Mouse (Mus musculus): ENCODE measurements at regions not wholly inside any gene's neighbourhood (a gene's known extent, or its start where the extent isn't known, plus 50 kb on each side); places are given as distances from the start of the nearest gene placed in this dataset.

- H3K4me3 ChIP-seq: peak overlapping the region; percentile 20
- H3K27ac ChIP-seq (replicated peaks): no peak overlapping the region
- peaks cover 12% of the 10 kb centered on the region for H3K4me1 ChIP-seq (replicated peaks)
- H3K4me2 ChIP-seq: peak overlapping the region; percentile 54
- H3K9me3 ChIP-seq: no peaks in the 10 kb centered on the region
- no peaks in the 10 kb centered on the region for H3K27me3 ChIP-seq
- WGBS: 11% methylated on average over 6 of the region's 6 CpGs
- no peaks in the 10 kb centered on the region for H3K36me3 ChIP-seq
- ATAC-seq (ENCODE audit: low read depth): peak; percentile 50; the same call in 1 of the 2 replicates
- H3K9ac ChIP-seq: peak overlapping the region; percentile 54
Observed at GRCm38 (mm10) chr12:25703023-25703400, 606.1 kb upstream of the Id2 start.

GRCm38 (mm10) chr12:25702176-25703022, 605.5 kb upstream of the Id2 start:
- H3K27me3 ChIP-seq: no peaks in the 10 kb centered on the region
- H3K27ac ChIP-seq (replicated peaks): 0 out of 2 replicates have a peak overlapping the region, but pooled peaks have one; percentile 0
- 13% methylated on average over 21 of the region's 21 CpGs for WGBS
- ATAC-seq (ENCODE audit: low read depth): peak; percentile 63; the same call in 1 of the 2 replicates
- H3K36me3 ChIP-seq: no peaks in the 10 kb centered on the region
- H3K9ac ChIP-seq: peak overlapping the region; percentile 54
- H3K9me3 ChIP-seq: no peaks in the 10 kb centered on the region
- H3K4me1 ChIP-seq (replicated peaks): peaks cover 12% of the 10 kb centered on the region
- peak overlapping the region; percentile 54 for H3K4me2 ChIP-seq
- peak overlapping the region; percentile 20 for H3K4me3 ChIP-seq

GRCm38 (mm10) chr12:25687063-25687462, 590.1 kb upstream of the Id2 start:
- no peaks in the 10 kb centered on the region for H3K4me1 ChIP-seq (replicated peaks)
- no peak overlapping the region for H3K4me2 ChIP-seq
- H3K4me3 ChIP-seq: no peak overlapping the region
- no peaks in the 10 kb centered on the region for H3K36me3 ChIP-seq
- H3K27me3 ChIP-seq: no peaks in the 10 kb centered on the region
- no peak for ATAC-seq (ENCODE audit: low read depth)
- no peak overlapping the region for H3K9ac ChIP-seq
- no peaks in the 10 kb centered on the region for H3K9me3 ChIP-seq
- no peak overlapping the region for H3K27ac ChIP-seq (replicated peaks)

- Histone ChIP-seq H3K4me2 (no peak overlapping the region), H3K27ac (replicated peaks) (no peak overlapping the region), H3K36me3 (no peaks in the 10 kb centered on the region), H3K4me1 (replicated peaks) (no peaks in the 10 kb centered on the region), H3K9ac (no peak overlapping the region), H3K4me3 (no peak overlapping the region), H3K27me3 (no peaks in the 10 kb centered on the region), H3K9me3 (no peaks in the 10 kb centered on the region)
- WGBS: 90% methylated on average over 11 of the region's 11 CpGs
- no peak for ATAC-seq (ENCODE audit: low read depth)
Observed at GRCm38 (mm10) chr12:25676631-25677030, 579.7 kb upstream of the Id2 start.

GRCm38 (mm10) chr12:25668336-25668735, 571.4 kb upstream of the Id2 start:
- Histone ChIP-seq H3K27me3 (no peaks in the 10 kb centered on the region), H3K27ac (replicated peaks) (no peak overlapping the region), H3K9me3 (no peaks in the 10 kb centered on the region), H3K4me2 (no peak overlapping the region), H3K36me3 (no peaks in the 10 kb centered on the region), H3K4me3 (no peak overlapping the region), H3K9ac (no peak overlapping the region), H3K4me1 (replicated peaks) (no peaks in the 10 kb centered on the region; the same call in 1 of the 2 replicates)
- ATAC-seq (ENCODE audit: low read depth): no peak
- 91% methylated on average over 11 of the region's 11 CpGs for WGBS

GRCm38 (mm10) chr12:25654456-25654855, 557.5 kb upstream of the Id2 start:
- Histone ChIP-seq H3K9ac (no peak overlapping the region), H3K4me1 (replicated peaks) (no peaks in the 10 kb centered on the region), H3K27ac (replicated peaks) (no peak overlapping the region), H3K4me3 (no peak overlapping the region), H3K9me3 (no peaks in the 10 kb centered on the region), H3K4me2 (no peak overlapping the region), H3K36me3 (no peaks in the 10 kb centered on the region), H3K27me3 (no peaks in the 10 kb centered on the region)
- 94% methylated on average over 5 of the region's 5 CpGs for WGBS
- no peak for ATAC-seq (ENCODE audit: low read depth)

GRCm38 (mm10) chr12:25650237-25650636, 553.3 kb upstream of the Id2 start:
- Histone ChIP-seq H3K9me3 (no peaks in the 10 kb centered on the region), H3K27ac (replicated peaks) (no peak overlapping the region), H3K27me3 (no peaks in the 10 kb centered on the region), H3K36me3 (no peaks in the 10 kb centered on the region), H3K4me3 (no peak overlapping the region), H3K9ac (no peak overlapping the region), H3K4me1 (replicated peaks) (no peaks in the 10 kb centered on the region), H3K4me2 (no peak overlapping the region)
- ATAC-seq (ENCODE audit: low read depth): no peak
- 81% methylated on average over 3 of the region's 3 CpGs for WGBS

GRCm38 (mm10) chr12:25628081-25628480, 531.1 kb upstream of the Id2 start:
- H3K9ac ChIP-seq: no peak overlapping the region
- H3K27me3 ChIP-seq: no peaks in the 10 kb centered on the region
- H3K27ac ChIP-seq (replicated peaks): no peak overlapping the region
- no peaks in the 10 kb centered on the region for H3K36me3 ChIP-seq
- ATAC-seq (ENCODE audit: low read depth): no peak
- no peaks in the 10 kb centered on the region for H3K9me3 ChIP-seq
- H3K4me3 ChIP-seq: no peak overlapping the region
- H3K4me1 ChIP-seq (replicated peaks): no peaks in the 10 kb centered on the region
- no peak overlapping the region for H3K4me2 ChIP-seq

- Histone ChIP-seq H3K27ac (replicated peaks) (no peak overlapping the region), H3K4me1 (replicated peaks) (no peaks in the 10 kb centered on the region), H3K9ac (no peak overlapping the region), H3K4me3 (no peak overlapping the region), H3K27me3 (no peaks in the 10 kb centered on the region), H3K4me2 (no peak overlapping the region), H3K36me3 (no peaks in the 10 kb centered on the region), H3K9me3 (no peaks in the 10 kb centered on the region)
- ATAC-seq (ENCODE audit: low read depth): no peak
- WGBS: 87% methylated on average over 1 of the region's 1 CpGs
Observed at GRCm38 (mm10) chr12:25625858-25626257, 528.9 kb upstream of the Id2 start.

GRCm38 (mm10) chr12:25623449-25623848, 526.5 kb upstream of the Id2 start:
- Histone ChIP-seq H3K27me3 (no peaks in the 10 kb centered on the region), H3K27ac (replicated peaks) (no peak overlapping the region), H3K4me1 (replicated peaks) (no peaks in the 10 kb centered on the region), H3K36me3 (no peaks in the 10 kb centered on the region), H3K4me2 (no peak overlapping the region), H3K4me3 (no peak overlapping the region), H3K9ac (no peak overlapping the region), H3K9me3 (no peaks in the 10 kb centered on the region)
- 92% methylated on average over 2 of the region's 2 CpGs for WGBS
- ATAC-seq (ENCODE audit: low read depth): no peak

GRCm38 (mm10) chr12:25621142-25621541, 524.2 kb upstream of the Id2 start:
- WGBS: 86% methylated on average over 2 of the region's 2 CpGs

GRCm38 (mm10) chr12:25617521-25617920, 520.6 kb upstream of the Id2 start:
- H3K27ac ChIP-seq (replicated peaks): no peak overlapping the region
- no peak overlapping the region for H3K4me3 ChIP-seq
- no peak overlapping the region for H3K4me2 ChIP-seq
- 51% methylated on average over 5 of the region's 5 CpGs for WGBS
- H3K27me3 ChIP-seq: no peaks in the 10 kb centered on the region
- H3K9me3 ChIP-seq: no peaks in the 10 kb centered on the region
- ATAC-seq (ENCODE audit: low read depth): no peak
- H3K4me1 ChIP-seq (replicated peaks): 0 out of 2 replicates have a peak, but pooled peaks cover 4% of the 10 kb centered on the region
- H3K9ac ChIP-seq: no peak overlapping the region
- no peaks in the 10 kb centered on the region for H3K36me3 ChIP-seq

More at GRCm38 (mm10) chr12:25621142-25621541, 524.2 kb upstream of the Id2 start:
- H3K27ac ChIP-seq (replicated peaks): no peak overlapping the region
- H3K9ac ChIP-seq: no peak overlapping the region
- no peaks in the 10 kb centered on the region for H3K27me3 ChIP-seq
- no peaks in the 10 kb centered on the region for H3K9me3 ChIP-seq
- no peak overlapping the region for H3K4me3 ChIP-seq
- H3K4me2 ChIP-seq: no peak overlapping the region
- H3K36me3 ChIP-seq: no peaks in the 10 kb centered on the region
- H3K4me1 ChIP-seq (replicated peaks): no peaks in the 10 kb centered on the region
- no peak for ATAC-seq (ENCODE audit: low read depth)

GRCm38 (mm10) chr12:25615377-25615776, 518.4 kb upstream of the Id2 start:
- H3K27ac ChIP-seq (replicated peaks): no peak overlapping the region
- H3K4me1 ChIP-seq (replicated peaks): 0 out of 2 replicates have a peak, but pooled peaks cover 4% of the 10 kb centered on the region
- WGBS: 71% methylated on average over 3 of the region's 3 CpGs
- no peak overlapping the region for H3K9ac ChIP-seq
- no peak for ATAC-seq (ENCODE audit: low read depth)
- no peak overlapping the region for H3K4me3 ChIP-seq
- H3K4me2 ChIP-seq: no peak overlapping the region
- H3K36me3 ChIP-seq: no peaks in the 10 kb centered on the region
- no peaks in the 10 kb centered on the region for H3K9me3 ChIP-seq
- H3K27me3 ChIP-seq: no peaks in the 10 kb centered on the region
